Mouse (Mus musculus): ENCODE measurements around the gene Snx1. TPM values are rescaled to one million over a fixed set of nuclear protein-coding genes. Genes with fewer than 3 reads are reported as not detected.

The Snx1 gene
- polyA plus RNA-seq, 1 experiment from 2014 or later: 127 TPM

GRCm38 (mm10) chr9:66049931-66050601 lies 76.3 kb downstream of the Snx1 start:
- DNase-seq (ENCODE audit: low spot score): no peak
- no peak overlapping the region for H3K27ac ChIP-seq (ENCODE audit: low read depth, low read length)
- 71% methylated on average over 6 of the region's 6 CpGs for WGBS
- H3K4me3 ChIP-seq (ENCODE audit: low read depth, low read length): no peak overlapping the region
- H3K9me3 ChIP-seq (ENCODE audit: control insufficient read depth, low read length): no peaks in the 10 kb centered on the region
- no peaks in the 10 kb centered on the region for H3K27me3 ChIP-seq (ENCODE audit: control insufficient read depth, insufficient read depth, low read length)
- no peak overlapping the region for H3K4me2 ChIP-seq (replicated peaks; ENCODE audit: low read depth, low read length)
- no peaks in the 10 kb centered on the region for H3K4me1 ChIP-seq (replicated peaks; ENCODE audit: control insufficient read depth, insufficient read depth, low read length)
- H3K9ac ChIP-seq (ENCODE audit: low read depth, low read length): no peak overlapping the region
- H3K36me3 ChIP-seq (ENCODE audit: control insufficient read depth, insufficient read depth, low read length): no peaks in the 10 kb centered on the region
- ATAC-seq (ENCODE audit: low FRiP score): no peak

- 94% methylated on average over 3 of the region's 3 CpGs for WGBS
- ATAC-seq (ENCODE audit: low FRiP score) (no peak), DNase-seq (ENCODE audit: low spot score) (no peak)
- H3K4me2 ChIP-seq (replicated peaks; ENCODE audit: low read depth, low read length): no peak overlapping the region
- H3K27ac ChIP-seq (ENCODE audit: low read depth, low read length): no peak overlapping the region
- no peaks in the 10 kb centered on the region for H3K36me3 ChIP-seq (ENCODE audit: control insufficient read depth, insufficient read depth, low read length)
- no peak overlapping the region for H3K9ac ChIP-seq (ENCODE audit: low read depth, low read length)
- H3K4me3 ChIP-seq (ENCODE audit: low read depth, low read length): no peak overlapping the region
- no peaks in the 10 kb centered on the region for H3K4me1 ChIP-seq (replicated peaks; ENCODE audit: control insufficient read depth, insufficient read depth, low read length)
- no peaks in the 10 kb centered on the region for H3K9me3 ChIP-seq (ENCODE audit: control insufficient read depth, low read length)
- no peaks in the 10 kb centered on the region for H3K27me3 ChIP-seq (ENCODE audit: control insufficient read depth, insufficient read depth, low read length)
Observed at GRCm38 (mm10) chr9:66043241-66043640, 83.1 kb downstream of the Snx1 start.

DNA sequence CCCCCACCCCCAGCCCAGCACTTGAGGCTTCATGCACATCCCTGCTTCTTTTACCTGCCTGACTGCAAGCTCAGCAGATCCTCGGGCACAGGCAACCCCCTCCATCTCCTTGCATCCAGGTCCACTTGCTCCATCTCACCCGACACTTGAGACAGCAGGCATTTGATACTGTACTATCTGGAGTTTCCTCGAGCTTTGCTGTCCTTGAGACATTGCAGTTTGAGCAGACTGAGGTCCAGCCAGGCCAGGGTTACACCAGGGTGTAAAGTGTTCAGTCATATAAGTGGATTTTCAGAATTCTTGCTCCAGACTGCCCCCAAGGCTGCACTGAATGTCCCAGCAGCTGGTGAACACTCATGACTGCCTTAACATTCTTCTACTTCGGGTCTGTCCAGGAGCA lies 84.1 kb downstream of the Snx1 start:
- H3K4me1 ChIP-seq (replicated peaks; ENCODE audit: control insufficient read depth, insufficient read depth, low read length): no peaks in the 10 kb centered on the region
- H3K9me3 ChIP-seq (ENCODE audit: control insufficient read depth, low read length): no peaks in the 10 kb centered on the region
- no peak overlapping the region for H3K27ac ChIP-seq (ENCODE audit: low read depth, low read length)
- no peak overlapping the region for H3K4me3 ChIP-seq (ENCODE audit: low read depth, low read length)
- no peak overlapping the region for H3K9ac ChIP-seq (ENCODE audit: low read depth, low read length)
- no peaks in the 10 kb centered on the region for H3K27me3 ChIP-seq (ENCODE audit: control insufficient read depth, insufficient read depth, low read length)
- DNase-seq (ENCODE audit: low spot score) (no peak), ATAC-seq (ENCODE audit: low FRiP score) (no peak)
- no peak overlapping the region for H3K4me2 ChIP-seq (replicated peaks; ENCODE audit: low read depth, low read length)
- 90% methylated on average over 4 of the region's 4 CpGs for WGBS
- no peaks in the 10 kb centered on the region for H3K36me3 ChIP-seq (ENCODE audit: control insufficient read depth, insufficient read depth, low read length)

DNA sequence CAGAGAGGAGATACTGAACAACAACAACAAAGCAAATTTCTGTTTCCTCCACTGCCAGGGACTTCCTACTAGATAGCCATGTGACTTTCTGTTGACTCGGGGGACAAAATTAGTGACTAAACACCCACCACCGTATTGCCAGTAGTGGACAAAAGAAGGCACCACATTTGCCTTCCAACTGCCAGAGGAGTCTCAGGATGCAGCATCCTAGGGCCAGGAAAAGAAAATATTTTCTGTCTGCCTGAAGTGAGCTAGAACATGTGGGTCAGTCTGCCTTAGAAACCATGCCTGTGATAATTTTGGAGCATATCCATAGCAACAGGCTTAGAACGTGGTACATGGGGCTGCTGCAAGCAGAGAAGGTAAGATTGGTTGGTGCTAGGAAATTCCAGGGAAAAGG lies 85.6 kb downstream of the Snx1 start:
- 86% methylated on average over 3 of the region's 3 CpGs for WGBS

DNA sequence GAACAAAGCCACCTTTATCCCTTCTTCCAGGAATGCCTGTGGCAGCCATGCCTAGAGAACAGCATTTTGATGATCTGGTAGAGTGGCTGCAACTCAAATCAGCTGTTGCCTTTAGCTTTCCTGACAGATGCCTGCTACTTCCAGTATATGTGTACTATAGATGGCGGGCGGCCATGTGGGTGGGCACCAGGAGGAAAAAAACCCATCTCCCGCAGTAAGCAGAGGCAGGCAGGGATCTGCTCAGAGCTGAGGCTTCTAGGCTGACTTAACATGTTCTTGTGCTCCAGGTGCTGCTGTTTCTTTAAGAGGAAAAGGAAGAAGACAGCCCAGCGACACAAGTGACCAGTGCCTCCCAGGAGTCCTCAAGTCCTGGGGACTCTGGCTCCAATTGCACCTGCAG lies 87.1 kb downstream of the Snx1 start:
- no peak overlapping the region for H3K4me2 ChIP-seq (replicated peaks; ENCODE audit: low read depth, low read length)
- 82% methylated on average over 4 of the region's 4 CpGs for WGBS
- H3K27me3 ChIP-seq (ENCODE audit: control insufficient read depth, insufficient read depth, low read length): no peaks in the 10 kb centered on the region
- H3K27ac ChIP-seq (ENCODE audit: low read depth, low read length): no peak overlapping the region
- H3K4me3 ChIP-seq (ENCODE audit: low read depth, low read length): no peak overlapping the region
- no peaks in the 10 kb centered on the region for H3K4me1 ChIP-seq (replicated peaks; ENCODE audit: control insufficient read depth, insufficient read depth, low read length)
- H3K36me3 ChIP-seq (ENCODE audit: control insufficient read depth, insufficient read depth, low read length): no peaks in the 10 kb centered on the region
- DNase-seq (ENCODE audit: low spot score) (no peak), ATAC-seq (ENCODE audit: low FRiP score) (no peak)
- H3K9me3 ChIP-seq (ENCODE audit: control insufficient read depth, low read length): no peaks in the 10 kb centered on the region
- H3K9ac ChIP-seq (ENCODE audit: low read depth, low read length): no peak overlapping the region

More for the DNA sequence above, 85.6 kb downstream of the Snx1 start:
- Histone ChIP-seq H3K9me3 (ENCODE audit: control insufficient read depth, low read length) (no peaks in the 10 kb centered on the region), H3K27ac (ENCODE audit: low read depth, low read length) (no peak overlapping the region), H3K4me3 (ENCODE audit: low read depth, low read length) (no peak overlapping the region), H3K27me3 (ENCODE audit: control insufficient read depth, insufficient read depth, low read length) (no peaks in the 10 kb centered on the region), H3K36me3 (ENCODE audit: control insufficient read depth, insufficient read depth, low read length) (no peaks in the 10 kb centered on the region), H3K4me1 (replicated peaks; ENCODE audit: control insufficient read depth, insufficient read depth, low read length) (no peaks in the 10 kb centered on the region), H3K9ac (ENCODE audit: low read depth, low read length) (no peak overlapping the region), H3K4me2 (replicated peaks; ENCODE audit: low read depth, low read length) (no peak overlapping the region)
- no peak for DNase-seq (ENCODE audit: low spot score)
- ATAC-seq (ENCODE audit: low FRiP score): no peak

DNA sequence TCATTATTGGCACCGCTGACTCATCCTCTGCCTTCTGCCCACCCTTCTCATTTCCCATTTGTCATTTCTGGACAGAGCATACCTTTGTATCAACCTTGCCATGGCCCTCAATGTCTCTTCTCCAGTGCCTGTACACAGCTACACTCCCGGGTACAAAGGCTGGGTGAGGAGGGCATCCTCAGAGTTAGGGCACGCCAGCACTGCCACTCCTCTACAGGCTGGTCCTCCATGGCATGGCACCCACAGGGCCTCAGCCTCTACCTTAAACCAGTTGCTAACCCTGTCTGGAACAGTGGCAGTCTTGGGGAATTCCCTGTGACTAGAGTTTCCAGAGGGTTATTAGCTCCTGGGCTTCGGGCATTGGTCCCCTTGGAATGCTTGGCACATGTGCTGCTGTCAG lies 87.8 kb downstream of the Snx1 start:
- H3K4me1 ChIP-seq (replicated peaks; ENCODE audit: control insufficient read depth, insufficient read depth, low read length): no peaks in the 10 kb centered on the region
- H3K27ac ChIP-seq (ENCODE audit: low read depth, low read length): no peak overlapping the region
- no peaks in the 10 kb centered on the region for H3K9me3 ChIP-seq (ENCODE audit: control insufficient read depth, low read length)
- H3K4me3 ChIP-seq (ENCODE audit: low read depth, low read length): no peak overlapping the region
- H3K4me2 ChIP-seq (replicated peaks; ENCODE audit: low read depth, low read length): no peak overlapping the region
- H3K9ac ChIP-seq (ENCODE audit: low read depth, low read length): no peak overlapping the region
- H3K36me3 ChIP-seq (ENCODE audit: control insufficient read depth, insufficient read depth, low read length): no peaks in the 10 kb centered on the region
- no peak for ATAC-seq (ENCODE audit: low FRiP score)
- no peaks in the 10 kb centered on the region for H3K27me3 ChIP-seq (ENCODE audit: control insufficient read depth, insufficient read depth, low read length)
- WGBS: 97% methylated on average over 4 of the region's 4 CpGs
- no peak for DNase-seq (ENCODE audit: low spot score)

Other genes with a start within 250 kb of the Snx1 start
- gene Pclaf, start 236.3 kb downstream of the Snx1 start, polyA plus RNA-seq (2014; fragmentation: Nextera tagmentation; extraction: Ambion mirVana): 176 and 188 TPM in 2 replicates
- gene Trip4, start 217.8 kb downstream of the Snx1 start, polyA plus RNA-seq (2014; fragmentation: Nextera tagmentation; extraction: Ambion mirVana): 35.8 and 40.7 TPM in 2 replicates
- gene Csnk1g1, start 217.7 kb downstream of the Snx1 start, polyA plus RNA-seq (2014; fragmentation: Nextera tagmentation; extraction: Ambion mirVana): 22.3 and 26.0 TPM in 2 replicates
- gene Ppib, start 66.4 kb downstream of the Snx1 start, polyA plus RNA-seq (2014; fragmentation: Nextera tagmentation; extraction: Ambion mirVana): 512 and 515 TPM in 2 replicates
- 2.7 and 2.9 TPM in 2 replicates for gene Snx22, start 56.9 kb downstream of the Snx1 start, polyA plus RNA-seq (2014; fragmentation: Nextera tagmentation; extraction: Ambion mirVana)
- gene Ciao2a, start within 50 bp of the Snx1 start, polyA plus RNA-seq (2014; fragmentation: Nextera tagmentation; extraction: Ambion mirVana): 144 and 146 TPM in 2 replicates
- gene Dapk2, start 31.6 kb upstream of the Snx1 start, polyA plus RNA-seq (2014; fragmentation: Nextera tagmentation; extraction: Ambion mirVana): 2.7 and 4.4 TPM in 2 replicates
- 36.6 and 42.2 TPM in 2 replicates for gene Herc1, start 223.9 kb upstream of the Snx1 start, polyA plus RNA-seq (2014; fragmentation: Nextera tagmentation; extraction: Ambion mirVana)